Mouse (Mus musculus) forebrain, embryonic 14.5 days (tissue): ENCODE measurements around the gene Cog5. TPM values are rescaled to one million over a fixed set of nuclear protein-coding genes. Genes with fewer than 3 reads are reported as not detected.

Experiments used
- ATAC-seq: fragments of 200-750 bp; cut with Nextera tagmentation; 2 replicates; pipeline ENCODE4 v1.8.0; 2017; ENCODE audit warnings: mild to moderate bottlenecking, moderate library complexity
- DNase-seq: peaks from one replicate; pipeline ENCODE4 v3.0.0-alpha.2; 2015; ENCODE audit warnings: low spot score
- H3K27ac ChIP-seq: fragments of 300-500 bp; sonication (generic); 2 replicates; pipeline ENCODE4 v1.5.1; 2014; ENCODE audit warnings: low read depth, mild to moderate bottlenecking, control low read depth, low read length, moderate library complexity
- H3K27me3 ChIP-seq: fragments of 300-500 bp; sonication (generic); replicated peaks from 2 replicates; pipeline ENCODE4 v1.6.1; 2014; ENCODE audit warnings: low read length, control low read depth, mixed read lengths; ENCODE audit not compliant: control insufficient read depth, insufficient read depth
- H3K36me3 ChIP-seq: fragments of 300-500 bp; sonication (generic); 2 replicates; pipeline ENCODE4 v1.6.1; 2014; ENCODE audit warnings: low read length, control low read depth; ENCODE audit not compliant: control insufficient read depth, insufficient read depth
- H3K4me1 ChIP-seq: fragments of 300-500 bp; sonication (generic); 2 replicates; pipeline ENCODE4 v1.6.1; 2014; ENCODE audit warnings: antibody characterized with exemption, low read length, control low read depth; ENCODE audit not compliant: control insufficient read depth, insufficient read depth
- H3K4me2 ChIP-seq: fragments of 300-500 bp; sonication (generic); 2 replicates; pipeline ENCODE4 v1.6.1; 2014; ENCODE audit warnings: mild to moderate bottlenecking, control low read depth, low read length
- H3K4me3 ChIP-seq: fragments of 300-500 bp; sonication (generic); 2 replicates; pipeline ENCODE4 v1.5.1; 2014; ENCODE audit warnings: low read depth, low read length, control low read depth
- H3K9ac ChIP-seq: fragments of 300-500 bp; sonication (generic); 2 replicates; pipeline ENCODE4 v1.6.1; 2014; ENCODE audit warnings: mild to moderate bottlenecking, low read length, control low read depth, moderate library complexity
- H3K9me3 ChIP-seq: fragments of 300-500 bp; sonication (generic); replicated peaks from 2 replicates; pipeline ENCODE4 v1.6.1; 2016; ENCODE audit warnings: low read length, control low read depth, mixed read lengths; ENCODE audit not compliant: control insufficient read depth
- WGBS: fragments of 180-500 bp; shearing (Covaris S2); extraction: QIAGEN DNeasy Blood & Tissue Kit; methylation state at CpG from one replicate; pipeline ENCODE4 v1.1.7; 2014; 5-methylcytosine and 5-hydroxymethylcytosine counted together
- polyA plus RNA-seq: library from polyadenylated mRNA; unstranded; fragments of >200 nt; fragmentation: Nextera tagmentation; extraction: Ambion mirVana; gene quantifications from 2 replicates; pipeline ENCODE4 v1.2.1, GENCODE M21; 2014

Gene Cog5
- polyA plus RNA-seq, 1 experiment from 2014 or later: 25.1 TPM

GRCm38 (mm10) chr12:31950659-31951031 is 296.0 kb downstream of the Cog5 start:
- Histone ChIP-seq H3K4me2 (peak overlapping the region; percentile 68), H3K27me3 (no peaks in the 10 kb centered on the region), H3K9ac (peak overlapping the region; percentile 54), H3K36me3 (no peaks in the 10 kb centered on the region), H3K4me1 (peaks cover 3% of the 10 kb centered on the region; the same call in 1 of the 2 replicates), H3K4me3 (peak overlapping the region; percentile 39), H3K9me3 (no peaks in the 10 kb centered on the region), H3K27ac (peak overlapping the region; percentile 78)
- no peak for ATAC-seq
- 5% methylated on average over 9 of the region's 9 CpGs for WGBS
- DNase-seq: no peak

DNA sequence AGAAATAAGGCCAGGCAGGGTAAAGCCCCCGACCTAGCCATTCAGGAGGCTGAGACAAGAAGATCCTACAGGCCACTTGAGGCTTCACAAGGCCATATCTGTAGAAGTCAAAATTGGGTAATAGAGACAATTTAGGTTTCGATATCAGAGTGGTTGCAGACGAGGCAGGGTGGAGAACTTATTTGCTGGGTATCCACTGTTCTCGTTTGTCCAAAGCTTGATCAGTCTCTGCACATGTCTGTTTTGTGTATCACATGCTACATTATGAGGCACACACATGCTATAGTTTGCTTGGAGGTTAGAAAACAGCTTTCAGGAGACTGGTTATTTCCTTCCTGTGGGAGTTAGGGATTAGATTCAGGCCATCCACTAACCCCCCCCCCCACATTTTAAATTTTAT is 301.2 kb downstream of the Cog5 start:
- H3K4me2 ChIP-seq: no peak overlapping the region
- ATAC-seq (no peak), DNase-seq (no peak)
- H3K4me1 ChIP-seq: no peaks in the 10 kb centered on the region
- H3K36me3 ChIP-seq: peaks cover 15% of the 10 kb centered on the region; the same call in 1 of the 2 replicates
- no peak overlapping the region for H3K4me3 ChIP-seq
- no peak overlapping the region for H3K27ac ChIP-seq
- no peaks in the 10 kb centered on the region for H3K9me3 ChIP-seq
- no peaks in the 10 kb centered on the region for H3K27me3 ChIP-seq
- H3K9ac ChIP-seq: no peak overlapping the region
- 77% methylated on average over 4 of the region's 4 CpGs for WGBS

GRCm38 (mm10) chr12:31964074-31964473 is 309.4 kb downstream of the Cog5 start:
- Histone ChIP-seq H3K4me3 (no peak overlapping the region), H3K36me3 (peaks cover 35% of the 10 kb centered on the region; the same call in 1 of the 2 replicates), H3K9me3 (no peaks in the 10 kb centered on the region), H3K9ac (no peak overlapping the region), H3K4me2 (no peak overlapping the region), H3K27ac (no peak overlapping the region), H3K27me3 (no peaks in the 10 kb centered on the region), H3K4me1 (no peaks in the 10 kb centered on the region)
- peak; percentile 64; the same call in 1 of the 2 replicates for ATAC-seq
- DNase-seq: peak; percentile 29
- 75% methylated on average over 6 of the region's 6 CpGs for WGBS

GRCm38 (mm10) chr12:31965517-31966212 is 311.0 kb downstream of the Cog5 start:
- Histone ChIP-seq H3K4me1 (no peaks in the 10 kb centered on the region), H3K9ac (no peak overlapping the region), H3K27ac (peak overlapping the region; percentile 21; the same call in 1 of the 2 replicates), H3K4me3 (no peak overlapping the region), H3K9me3 (no peaks in the 10 kb centered on the region), H3K27me3 (no peaks in the 10 kb centered on the region), H3K4me2 (no peak overlapping the region), H3K36me3 (peaks cover 29% of the 10 kb centered on the region; the same call in 1 of the 2 replicates)
- ATAC-seq: peak; percentile 47; the same call in 1 of the 2 replicates
- peak; percentile 58 for DNase-seq
- WGBS: 87% methylated on average over 12 of the region's 12 CpGs

DNA sequence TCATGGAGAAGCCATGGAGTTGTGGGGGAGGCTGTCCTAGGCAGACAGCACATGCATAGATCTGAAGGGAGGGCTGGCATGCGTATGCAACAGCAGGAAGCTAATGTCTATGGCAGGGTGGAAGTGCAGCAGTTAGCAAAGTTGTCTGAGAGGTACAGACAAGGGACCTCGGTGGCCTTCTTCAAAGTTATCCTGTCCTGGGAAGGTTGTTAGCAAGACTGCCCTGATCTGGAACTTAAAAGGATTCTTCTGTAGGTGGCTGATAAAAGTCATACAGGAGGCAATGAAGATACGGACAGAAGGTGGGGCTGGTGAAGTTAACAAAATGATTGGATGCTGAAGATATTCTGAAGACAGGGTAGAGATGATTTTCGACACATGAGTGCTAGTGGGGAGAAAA is 311.7 kb downstream of the Cog5 start:
- ATAC-seq: no peak
- H3K4me1 ChIP-seq: no peaks in the 10 kb centered on the region
- no peaks in the 10 kb centered on the region for H3K9me3 ChIP-seq
- H3K4me2 ChIP-seq: no peak overlapping the region
- no peak overlapping the region for H3K4me3 ChIP-seq
- no peak for DNase-seq
- H3K9ac ChIP-seq: no peak overlapping the region
- no peak overlapping the region for H3K27ac ChIP-seq
- H3K36me3 ChIP-seq: peaks cover 31% of the 10 kb centered on the region; the same call in 1 of the 2 replicates
- no peaks in the 10 kb centered on the region for H3K27me3 ChIP-seq
- whole genome bisulfite sequencing: 82% methylated on average over 4 of the region's 4 CpGs

GRCm38 (mm10) chr12:31967536-31967935 is 312.9 kb downstream of the Cog5 start:
- no peak overlapping the region for H3K9ac ChIP-seq
- H3K9me3 ChIP-seq: no peaks in the 10 kb centered on the region
- no peaks in the 10 kb centered on the region for H3K27me3 ChIP-seq
- peaks cover 30% of the 10 kb centered on the region; the same call in 1 of the 2 replicates for H3K36me3 ChIP-seq
- no peaks in the 10 kb centered on the region for H3K4me1 ChIP-seq
- WGBS: 8% methylated on average over 2 of the region's 2 CpGs
- no peak overlapping the region for H3K4me2 ChIP-seq
- no peak overlapping the region for H3K4me3 ChIP-seq
- ATAC-seq (peak; percentile 74), DNase-seq (peak; percentile 83)
- H3K27ac ChIP-seq: no peak overlapping the region

- no peak overlapping the region for H3K4me3 ChIP-seq
- H3K4me1 ChIP-seq: no peaks in the 10 kb centered on the region
- H3K4me2 ChIP-seq: no peak overlapping the region
- H3K9me3 ChIP-seq: no peaks in the 10 kb centered on the region
- no peak for ATAC-seq
- no peak for DNase-seq
- H3K36me3 ChIP-seq: peaks cover 26% of the 10 kb centered on the region; the same call in 1 of the 2 replicates
- no peak overlapping the region for H3K27ac ChIP-seq
- H3K27me3 ChIP-seq: no peaks in the 10 kb centered on the region
- no peak overlapping the region for H3K9ac ChIP-seq
- WGBS: 0% methylated on average over 1 of the region's 1 CpGs
Measured at GRCm38 (mm10) chr12:31969111-31969510, 314.4 kb downstream of the Cog5 start.

- H3K4me1 ChIP-seq: no peaks in the 10 kb centered on the region
- H3K4me2 ChIP-seq: no peak overlapping the region
- no peaks in the 10 kb centered on the region for H3K27me3 ChIP-seq
- H3K4me3 ChIP-seq: no peak overlapping the region
- ATAC-seq (no peak), DNase-seq (no peak)
- H3K36me3 ChIP-seq: peaks cover 6% of the 10 kb centered on the region; the same call in 1 of the 2 replicates
- 88% methylated on average over 8 of the region's 8 CpGs for WGBS
- H3K9ac ChIP-seq: no peak overlapping the region
- H3K9me3 ChIP-seq: no peaks in the 10 kb centered on the region
- H3K27ac ChIP-seq: no peak overlapping the region
Measured at GRCm38 (mm10) chr12:31971547-31971946, 316.9 kb downstream of the Cog5 start.

- no peak overlapping the region for H3K4me3 ChIP-seq
- no peaks in the 10 kb centered on the region; the same call in 1 of the 2 replicates for H3K4me1 ChIP-seq
- H3K27ac ChIP-seq: no peak overlapping the region; the same call in 1 of the 2 replicates
- H3K4me2 ChIP-seq: no peak overlapping the region
- no peaks in the 10 kb centered on the region for H3K27me3 ChIP-seq
- H3K9ac ChIP-seq: no peak overlapping the region
- WGBS: 42% methylated on average over 13 of the region's 13 CpGs
- peaks cover 6% of the 10 kb centered on the region; the same call in 1 of the 2 replicates for H3K36me3 ChIP-seq
- DNase-seq (peak; percentile 93), ATAC-seq (peak; percentile 95)
- no peaks in the 10 kb centered on the region for H3K9me3 ChIP-seq
Measured at GRCm38 (mm10) chr12:31973473-31974172, 319.0 kb downstream of the Cog5 start.
